Mouse (Mus musculus): ENCODE results near the gene Trim75. TPM values are rescaled to one million over a fixed set of nuclear protein-coding genes. Genes with fewer than 3 reads are reported as not detected.

Gene Trim75
- polyA plus RNA-seq, 1 experiment from 2014 or later = not detected

GRCm38 (mm10) chr8:64983150-64983897, 4.3 kb downstream of the Trim75 start:
- peak; percentile 31 for DNase-seq (ENCODE audit: low spot score)
- 80% methylated on average over 20 of the region's 20 CpGs for WGBS

GRCm38 (mm10) chr8:64962836-64963235, 24.8 kb downstream of the Trim75 start:
- no peaks in the 10 kb centered on the region for H3K9me3 ChIP-seq (replicated peaks)
- no peak overlapping the region for H3K27ac ChIP-seq
- H3K4me3 ChIP-seq = no peak overlapping the region
- H3K27me3 ChIP-seq (ENCODE audit: low read depth, poor library complexity, severe bottlenecking) = no peaks in the 10 kb centered on the region
- DNase-seq (ENCODE audit: low spot score) = no peak
- H3K36me3 ChIP-seq = peaks cover 9% of the 10 kb centered on the region
- no peaks in the 10 kb centered on the region for H3K4me1 ChIP-seq

More at GRCm38 (mm10) chr8:64983150-64983897, 4.3 kb downstream of the Trim75 start:
- no peak overlapping the region for H3K27ac ChIP-seq
- H3K9me3 ChIP-seq (replicated peaks) = no peaks in the 10 kb centered on the region
- H3K4me3 ChIP-seq = no peak overlapping the region
- H3K27me3 ChIP-seq (ENCODE audit: low read depth, poor library complexity, severe bottlenecking) = no peaks in the 10 kb centered on the region
- peaks cover 9% of the 10 kb centered on the region; the same call in 1 of the 2 replicates for H3K4me1 ChIP-seq
- no peaks in the 10 kb centered on the region for H3K36me3 ChIP-seq

GRCm38 (mm10) chr8:64959025-64959424, 28.6 kb downstream of the Trim75 start:
- no peak overlapping the region for H3K27ac ChIP-seq
- H3K36me3 ChIP-seq = peaks cover 11% of the 10 kb centered on the region
- no peaks in the 10 kb centered on the region for H3K4me1 ChIP-seq
- no peak overlapping the region for H3K4me3 ChIP-seq
- no peak for DNase-seq (ENCODE audit: low spot score)
- no peaks in the 10 kb centered on the region for H3K27me3 ChIP-seq (ENCODE audit: low read depth, poor library complexity, severe bottlenecking)
- WGBS = 89% methylated on average over 9 of the region's 9 CpGs
- no peaks in the 10 kb centered on the region for H3K9me3 ChIP-seq (replicated peaks)

- no peak for DNase-seq (ENCODE audit: low spot score)
- H3K4me1 ChIP-seq = no peaks in the 10 kb centered on the region
- 96% methylated on average over 6 of the region's 6 CpGs for WGBS
- H3K4me3 ChIP-seq = no peak overlapping the region
- no peak overlapping the region for H3K27ac ChIP-seq
- H3K27me3 ChIP-seq (ENCODE audit: low read depth, poor library complexity, severe bottlenecking) = no peaks in the 10 kb centered on the region
- no peaks in the 10 kb centered on the region for H3K36me3 ChIP-seq
- no peaks in the 10 kb centered on the region for H3K9me3 ChIP-seq (replicated peaks)
Observed at GRCm38 (mm10) chr8:64952101-64952500, 35.5 kb downstream of the Trim75 start.

GRCm38 (mm10) chr8:64948371-64948770, 39.3 kb downstream of the Trim75 start:
- H3K36me3 ChIP-seq = no peaks in the 10 kb centered on the region
- no peak for DNase-seq (ENCODE audit: low spot score)
- no peaks in the 10 kb centered on the region for H3K4me1 ChIP-seq
- 94% methylated on average over 1 of the region's 1 CpGs for WGBS
- no peaks in the 10 kb centered on the region for H3K9me3 ChIP-seq (replicated peaks)
- no peak overlapping the region for H3K4me3 ChIP-seq
- peaks cover 11% of the 10 kb centered on the region for H3K27me3 ChIP-seq (ENCODE audit: low read depth, poor library complexity, severe bottlenecking)
- H3K27ac ChIP-seq = no peak overlapping the region

- no peak for DNase-seq (ENCODE audit: low spot score)
- 15% methylated on average over 10 of the region's 10 CpGs for WGBS
- H3K27me3 ChIP-seq (ENCODE audit: low read depth, poor library complexity, severe bottlenecking) = peaks cover 18% of the 10 kb centered on the region
- peak overlapping the region; percentile 76 for H3K27ac ChIP-seq
- peaks cover under 1% of the 10 kb centered on the region; the same call in 1 of the 2 replicates for H3K4me1 ChIP-seq
- H3K4me3 ChIP-seq = peak overlapping the region; percentile 70
- no peaks in the 10 kb centered on the region for H3K36me3 ChIP-seq
- no peaks in the 10 kb centered on the region for H3K9me3 ChIP-seq (replicated peaks)
Observed at GRCm38 (mm10) chr8:64947698-64948034, 40.0 kb downstream of the Trim75 start.

- Histone ChIP-seq H3K9me3 (replicated peaks) (no peaks in the 10 kb centered on the region), H3K36me3 (no peaks in the 10 kb centered on the region), H3K4me3 (peak within 1 kb of the TSS; percentile 70), H3K27me3 (ENCODE audit: low read depth, poor library complexity, severe bottlenecking) (peaks cover 24% of the 10 kb centered on the region), H3K4me1 (peaks cover 3% of the 10 kb centered on the region; the same call in 1 of the 2 replicates), H3K27ac (peak within 1 kb of the TSS; percentile 76)
- WGBS = 1% methylated on average over 69 of the region's 73 CpGs
- peak; percentile 94 for DNase-seq (ENCODE audit: low spot score)
Observed at GRCm38 (mm10) chr8:64946820-64947697, 40.6 kb downstream of the Trim75 start, which contains the start of gene Tmem192. TSS of gene Tmem192 (plus strand) at chr8:64947185.

GRCm38 (mm10) chr8:64946441-64946819, 41.2 kb downstream of the Trim75 start:
- Histone ChIP-seq H3K4me3 (peak overlapping the region; percentile 70), H3K4me1 (peaks cover 5% of the 10 kb centered on the region; the same call in 1 of the 2 replicates), H3K9me3 (replicated peaks) (no peaks in the 10 kb centered on the region), H3K36me3 (no peaks in the 10 kb centered on the region), H3K27ac (no peak overlapping the region), H3K27me3 (ENCODE audit: low read depth, poor library complexity, severe bottlenecking) (peaks cover 27% of the 10 kb centered on the region)
- DNase-seq (ENCODE audit: low spot score) = no peak
- WGBS = 61% methylated on average over 8 of the region's 8 CpGs

- H3K9me3 ChIP-seq (replicated peaks) = no peaks in the 10 kb centered on the region
- H3K27ac ChIP-seq = no peak overlapping the region
- WGBS = 85% methylated on average over 7 of the region's 7 CpGs
- no peaks in the 10 kb centered on the region for H3K36me3 ChIP-seq
- H3K4me3 ChIP-seq = no peak overlapping the region
- H3K27me3 ChIP-seq (ENCODE audit: low read depth, poor library complexity, severe bottlenecking) = peaks cover 27% of the 10 kb centered on the region
- H3K4me1 ChIP-seq = peaks cover 5% of the 10 kb centered on the region; the same call in 1 of the 2 replicates
- no peak for DNase-seq (ENCODE audit: low spot score)
Observed at GRCm38 (mm10) chr8:64945606-64946005, 42.0 kb downstream of the Trim75 start.

GRCm38 (mm10) chr8:64944831-64945230, 42.8 kb downstream of the Trim75 start:
- 28% methylated on average over 5 of the region's 5 CpGs for WGBS
- no peak for DNase-seq (ENCODE audit: low spot score)
- H3K4me1 ChIP-seq = peaks cover 5% of the 10 kb centered on the region; the same call in 1 of the 2 replicates

GRCm38 (mm10) chr8:64942946-64943345, 44.7 kb downstream of the Trim75 start:
- no peak overlapping the region for H3K27ac ChIP-seq
- no peaks in the 10 kb centered on the region for H3K36me3 ChIP-seq
- peaks cover 5% of the 10 kb centered on the region; the same call in 1 of the 2 replicates for H3K4me1 ChIP-seq
- WGBS = 22% methylated on average over 5 of the region's 5 CpGs
- peaks cover 27% of the 10 kb centered on the region for H3K27me3 ChIP-seq (ENCODE audit: low read depth, poor library complexity, severe bottlenecking)
- DNase-seq (ENCODE audit: low spot score) = no peak
- H3K4me3 ChIP-seq = no peak overlapping the region
- no peaks in the 10 kb centered on the region for H3K9me3 ChIP-seq (replicated peaks)

More at GRCm38 (mm10) chr8:64944831-64945230, 42.8 kb downstream of the Trim75 start:
- Histone ChIP-seq H3K27me3 (ENCODE audit: low read depth, poor library complexity, severe bottlenecking) (peaks cover 27% of the 10 kb centered on the region), H3K36me3 (no peaks in the 10 kb centered on the region), H3K4me3 (no peak overlapping the region), H3K9me3 (replicated peaks) (no peaks in the 10 kb centered on the region), H3K27ac (no peak overlapping the region)

- peaks cover 5% of the 10 kb centered on the region; the same call in 1 of the 2 replicates for H3K4me1 ChIP-seq
- peak; percentile 81 for DNase-seq (ENCODE audit: low spot score)
- 13% methylated on average over 9 of the region's 9 CpGs for WGBS
- no peak overlapping the region for H3K27ac ChIP-seq
- H3K36me3 ChIP-seq = no peaks in the 10 kb centered on the region
- H3K4me3 ChIP-seq = no peak overlapping the region
- peaks cover 27% of the 10 kb centered on the region for H3K27me3 ChIP-seq (ENCODE audit: low read depth, poor library complexity, severe bottlenecking)
- H3K9me3 ChIP-seq (replicated peaks) = no peaks in the 10 kb centered on the region
Observed at GRCm38 (mm10) chr8:64941495-64941894, 46.1 kb downstream of the Trim75 start.

- no peaks in the 10 kb centered on the region for H3K36me3 ChIP-seq
- no peak overlapping the region for H3K4me3 ChIP-seq
- 83% methylated on average over 8 of the region's 8 CpGs for WGBS
- peaks cover 27% of the 10 kb centered on the region for H3K27me3 ChIP-seq (ENCODE audit: low read depth, poor library complexity, severe bottlenecking)
- H3K27ac ChIP-seq = no peak overlapping the region
- DNase-seq (ENCODE audit: low spot score) = no peak
- peaks cover 5% of the 10 kb centered on the region; the same call in 1 of the 2 replicates for H3K4me1 ChIP-seq
- no peaks in the 10 kb centered on the region for H3K9me3 ChIP-seq (replicated peaks)
Observed at GRCm38 (mm10) chr8:64941019-64941418, 46.6 kb downstream of the Trim75 start.
